12 mouse cellular contexts compared by ENCODE assay signal in genomic region chr4:28143165-28143564, GRCm38 (mm10).
DNase-seq lines count a peak whose midpoint lies in the region; ATAC-seq and TF ChIP-seq lines count a peak whose summit lies in the region.
"Had no signal": no experiment of that assay in that cellular context is flagged by ENCODE, and none has a peak within 500 bp of the region (broad histone marks: within the 10 kb centered on the region; RNA-seq: fewer than 3 reads in every experiment).

No protein-coding gene starts in this region.

- H3K9me3 ChIP-seq in forebrain, embryonic 13.5 days (replicated peaks) = no peaks in the 10 kb centered on the region
- no peaks in the 10 kb centered on the region for H3K9me3 ChIP-seq in midbrain, postnatal 0 days (ENCODE audit: low read length)

- H3K9ac ChIP-seq in forebrain, embryonic 13.5 days = no peak overlapping the region
- H3K9ac ChIP-seq in midbrain, postnatal 0 days (replicated peaks; ENCODE audit: low read length, poor library complexity, severe bottlenecking) = no peak overlapping the region
- H3K9ac ChIP-seq: liver, postnatal 0 days had no signal

- TF ChIP-seq CTCF in midbrain, postnatal 0 days (IDR thresholded peaks at IDR 0.05) = no peak

- H3K4me2 ChIP-seq in forebrain, embryonic 13.5 days = peak overlapping the region; percentile 28
- peak overlapping the region; percentile 41 for H3K4me2 ChIP-seq in midbrain, postnatal 0 days (ENCODE audit: low read depth, low read length, poor library complexity, severe bottlenecking)

- peak; percentile 57 for ATAC-seq in frontal cortex, adult (ENCODE audit: low TSS enrichment)
- peak; percentile 97 for ATAC-seq in forebrain, embryonic 13.5 days
- ATAC-seq in midbrain, postnatal 0 days (ENCODE audit: low FRiP score) = peak; percentile 82; the same call in 1 of the 2 replicates
- ATAC-seq: liver, postnatal 0 days had no signal

- no peaks in the 10 kb centered on the region for H3K4me1 ChIP-seq in forebrain, embryonic 13.5 days
- H3K4me1 ChIP-seq in midbrain, postnatal 0 days (ENCODE audit: insufficient read depth, low read length) = no peaks in the 10 kb centered on the region

- H3K27me3 ChIP-seq in forebrain, embryonic 13.5 days = no peaks in the 10 kb centered on the region
- H3K27me3 ChIP-seq in midbrain, postnatal 0 days (ENCODE audit: insufficient read depth, low read length) = no peaks in the 10 kb centered on the region

- 0 out of 2 replicates have a peak overlapping the region, but pooled peaks have one; percentile 10 for H3K4me3 ChIP-seq in forebrain, embryonic 13.5 days
- peak overlapping the region; percentile 20 for H3K4me3 ChIP-seq in midbrain, postnatal 0 days (ENCODE audit: low read depth, low read length)
- H3K4me3 ChIP-seq: myocyte had no signal

- 0 out of 2 replicates have a peak overlapping the region, but pooled peaks have one; percentile 31 for H3K27ac ChIP-seq in forebrain, embryonic 13.5 days
- no peak overlapping the region for H3K27ac ChIP-seq in midbrain, postnatal 0 days (ENCODE audit: low read depth, low read length)

- WGBS in forebrain, embryonic 13.5 days = 50% methylated on average over 8 of the region's 8 CpGs
- 34% methylated on average over 8 of the region's 8 CpGs for WGBS in midbrain, postnatal 0 days

- H3K36me3 ChIP-seq in forebrain, embryonic 13.5 days (ENCODE audit: poor library complexity, severe bottlenecking) = no peaks in the 10 kb centered on the region
- no peaks in the 10 kb centered on the region for H3K36me3 ChIP-seq in midbrain, postnatal 0 days (ENCODE audit: insufficient read depth, low read length)

- DNase-seq in frontal cortex, postnatal 10 days (ENCODE audit: low spot score in 2 of 2) = no peak
- peak; percentile 56 to 84 for DNase-seq in layer of hippocampus, adult 18-20 months (ENCODE audit: low spot score in 2 of 2)
- DNase-seq in midbrain, postnatal 0 days (ENCODE audit: low spot score) = peak; percentile 53
- DNase-seq in liver = no peak
- DNase-seq in adrenal gland, postnatal 25 days = no peak
- no peak for DNase-seq in lung, postnatal 36 days
- DNase-seq: heart, adult 18-20 months; liver, postnatal 0 days; thymus, adult 18-20 months had no signal

Comparison
In these comparisons a context has a peak if more than half of its experiments do, and no peak if none do; other contexts are left out.
1. DNase-seq: peak in layer of hippocampus, adult 18-20 months (2 of 2) and midbrain, postnatal 0 days (single experiment); none in frontal cortex, postnatal 10 days (0 of 2), liver (single experiment), adrenal gland, postnatal 25 days (single experiment) and lung, postnatal 36 days (single experiment).
2. Peak in every context shown above with its lines, with median percentiles within 50 percentile points of each other: ATAC-seq.